Mouse (Mus musculus) thymus, postnatal 10 days (tissue): ENCODE data around the gene F2rl1.

Source experiments
- DNase-seq, 2 experiments: peaks; one replicate each; pipeline ENCODE4 v3.0.0; 2021; ENCODE audit warnings: low spot score in 2 of 2

Gene F2rl1

DNA sequence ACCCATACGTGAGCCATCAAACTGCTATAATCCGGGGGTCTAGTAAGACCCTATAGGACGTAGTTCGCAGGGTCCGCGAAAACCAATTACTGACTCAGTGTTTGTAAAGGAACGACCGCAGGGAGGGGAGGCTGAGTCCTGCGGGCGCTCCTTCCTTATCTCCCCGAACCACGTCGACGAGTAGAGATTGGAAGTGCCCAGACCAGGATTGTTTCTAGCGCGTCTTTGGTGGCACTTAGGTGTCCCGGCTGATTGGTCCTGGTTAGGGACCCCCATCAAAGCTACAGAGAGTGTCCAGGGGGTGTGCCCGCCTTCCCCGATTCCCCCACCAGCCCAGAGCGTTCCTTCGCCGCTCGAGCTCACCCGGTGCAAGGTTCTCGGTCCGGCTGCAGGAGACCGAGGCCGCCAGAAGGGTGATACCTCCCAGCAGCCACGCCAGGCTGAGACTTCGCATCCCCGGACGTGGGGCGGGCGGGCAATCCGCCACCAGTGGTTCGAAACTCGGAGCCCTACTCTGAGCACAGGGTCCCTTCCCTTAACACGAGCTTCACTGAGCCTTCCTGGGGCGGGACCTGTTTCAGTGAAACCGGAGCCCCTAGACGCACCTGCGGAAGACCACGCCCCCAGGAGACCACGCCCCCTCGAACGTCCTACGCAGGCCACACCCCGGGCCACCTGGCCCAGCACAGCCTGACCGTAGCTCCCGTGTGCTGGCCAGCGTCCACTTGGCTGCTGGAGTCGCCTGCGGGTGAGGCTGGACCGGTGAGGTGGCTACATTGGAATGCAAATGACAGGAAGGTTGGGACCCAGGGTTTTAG lies at the start of gene F2rl1:
Gene F2rl1 (minus strand): TSS at position 554 of the 818 bp plus-strand sequence.
- peak; percentile 21 to 39 for DNase-seq

DNA sequence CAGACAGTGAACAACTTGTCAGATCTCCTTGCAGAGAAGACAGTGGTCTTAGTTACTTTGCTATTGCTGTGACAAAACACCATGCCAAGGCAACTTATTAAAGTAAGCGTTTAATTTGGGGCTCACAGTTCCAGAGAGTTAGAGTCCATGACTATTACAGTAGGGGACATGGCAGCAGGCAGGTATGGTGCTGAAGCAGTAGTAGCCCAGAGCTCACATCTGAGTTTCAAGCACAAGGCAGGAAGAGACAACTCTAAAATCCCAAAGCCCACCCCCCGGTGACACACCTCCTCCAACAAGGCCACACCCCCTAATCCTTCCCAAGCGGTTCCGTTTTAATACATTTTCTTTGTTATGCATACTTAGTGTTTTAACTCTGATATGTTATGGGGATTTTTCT lies 45.9 kb upstream of the F2rl1 start:
- DNase-seq: no peak

DNA sequence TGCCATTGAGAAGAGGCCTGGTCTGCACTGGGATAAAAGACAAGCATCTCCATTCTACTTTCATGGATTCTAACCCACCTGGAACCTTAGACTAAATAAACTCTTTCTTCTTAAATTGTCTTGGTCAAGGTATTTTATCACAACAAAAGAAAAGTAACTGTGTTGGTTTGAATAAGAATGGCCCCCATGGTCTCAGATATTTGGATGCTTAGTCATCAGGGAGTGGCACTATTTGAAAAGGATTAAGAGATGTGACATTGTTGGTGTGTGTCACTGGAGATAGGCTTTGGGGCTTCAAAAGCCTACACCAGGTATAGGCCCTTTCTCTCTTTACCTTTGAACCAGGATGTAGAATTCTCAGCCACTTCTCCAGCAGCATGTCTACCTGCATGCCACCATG lies 44.3 kb upstream of the F2rl1 start:
- no peak for DNase-seq

DNA sequence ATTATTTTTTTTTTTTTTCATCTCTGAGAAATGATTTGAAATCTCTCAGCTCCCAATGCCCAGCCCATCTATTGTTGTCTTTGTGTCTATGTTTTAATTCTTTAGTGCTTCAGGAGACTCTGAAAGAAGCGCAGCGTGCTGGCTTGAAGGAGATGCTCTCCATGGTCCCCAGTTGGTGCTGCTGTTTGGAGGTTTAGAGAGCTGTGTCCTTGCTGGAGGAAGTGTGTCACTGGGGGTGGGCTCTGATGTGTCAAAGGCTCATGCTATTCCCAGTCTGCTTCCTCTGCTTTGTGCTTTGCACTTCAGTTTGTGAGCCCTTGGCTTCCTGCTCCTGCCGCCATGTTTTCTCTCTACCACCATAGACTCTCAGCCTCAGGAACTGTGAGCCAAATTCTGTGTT lies 43.3 kb upstream of the F2rl1 start:
- no peak for DNase-seq

DNA sequence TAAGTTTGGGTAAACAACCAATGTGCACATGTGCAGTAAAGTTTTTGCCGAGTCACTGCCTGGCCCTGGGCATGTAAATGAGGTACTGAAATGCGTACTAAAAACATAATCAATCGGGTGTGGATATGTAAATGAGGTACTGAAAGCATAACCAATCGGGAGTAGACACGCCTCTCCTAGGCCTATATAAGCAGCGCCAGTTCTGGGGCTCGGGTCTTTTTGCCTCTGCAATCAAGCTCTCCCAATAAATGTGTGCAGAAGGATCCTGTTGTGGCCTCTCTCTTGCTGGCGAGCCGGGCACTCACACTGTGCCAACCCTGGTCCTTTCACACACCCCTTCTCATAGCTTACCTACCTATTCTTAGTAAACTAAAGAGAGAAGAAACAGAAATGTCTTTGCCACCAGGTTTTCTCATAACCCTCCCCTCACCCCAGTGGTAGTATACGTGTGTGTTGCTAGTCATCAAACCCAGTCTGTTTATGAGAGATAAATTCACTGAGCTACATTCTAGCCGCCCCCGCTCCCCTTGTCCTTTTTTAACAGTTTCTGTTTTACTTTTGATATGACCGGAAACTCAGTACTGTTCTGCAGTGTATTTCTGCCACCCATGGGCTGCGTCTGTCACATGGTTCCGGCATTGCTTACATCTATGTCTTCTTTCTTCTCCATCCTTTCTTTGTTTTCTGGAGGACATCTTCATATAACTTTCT lies 42.0 kb upstream of the F2rl1 start:
- DNase-seq: no peak

DNA sequence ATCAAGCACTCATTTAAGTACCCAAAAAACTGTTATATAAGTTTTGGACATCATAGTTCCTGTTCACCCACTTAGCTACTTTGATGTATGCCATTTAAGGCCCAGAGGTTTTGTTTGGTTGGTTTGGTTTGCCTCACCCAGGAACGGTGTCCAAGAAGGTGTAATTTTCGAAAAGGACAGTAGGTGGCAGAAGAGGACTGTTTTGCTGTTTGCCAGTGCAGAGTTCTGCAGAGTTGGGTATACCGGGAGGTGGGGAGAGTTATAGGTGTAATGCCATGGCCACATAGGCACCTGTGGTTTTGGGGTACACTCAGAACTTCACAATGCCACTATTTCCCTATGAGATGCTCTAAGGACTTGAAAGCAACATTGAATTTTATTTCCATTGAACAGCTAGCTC lies 38.7 kb upstream of the F2rl1 start:
- DNase-seq: peak; percentile 64 to 88

DNA sequence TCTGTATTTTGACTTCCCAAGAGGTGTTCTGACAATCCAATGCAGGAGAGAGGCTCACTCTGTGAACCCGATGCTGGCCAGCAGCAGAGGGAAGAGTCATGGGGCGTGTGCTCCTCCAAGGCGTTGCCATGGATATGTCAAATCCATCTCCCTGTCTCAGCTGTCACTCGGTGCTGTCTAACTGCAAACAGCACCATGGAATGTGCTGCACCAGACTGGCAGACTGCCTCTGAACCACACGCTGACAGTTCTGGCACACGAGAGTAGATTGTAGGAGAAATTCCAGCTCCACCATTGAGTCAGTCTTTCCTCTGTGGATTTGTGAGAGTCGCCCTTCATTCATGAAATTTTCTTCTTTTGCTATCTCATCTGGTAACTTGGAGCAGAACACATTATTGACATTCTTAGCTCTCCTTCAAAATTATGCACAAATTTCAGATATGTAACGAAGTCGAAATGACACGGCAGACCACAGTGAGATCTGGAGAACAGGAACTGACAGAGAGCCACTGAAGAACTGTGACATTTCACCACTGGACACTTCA lies 38.1 kb upstream of the F2rl1 start:
- DNase-seq: no peak

DNA sequence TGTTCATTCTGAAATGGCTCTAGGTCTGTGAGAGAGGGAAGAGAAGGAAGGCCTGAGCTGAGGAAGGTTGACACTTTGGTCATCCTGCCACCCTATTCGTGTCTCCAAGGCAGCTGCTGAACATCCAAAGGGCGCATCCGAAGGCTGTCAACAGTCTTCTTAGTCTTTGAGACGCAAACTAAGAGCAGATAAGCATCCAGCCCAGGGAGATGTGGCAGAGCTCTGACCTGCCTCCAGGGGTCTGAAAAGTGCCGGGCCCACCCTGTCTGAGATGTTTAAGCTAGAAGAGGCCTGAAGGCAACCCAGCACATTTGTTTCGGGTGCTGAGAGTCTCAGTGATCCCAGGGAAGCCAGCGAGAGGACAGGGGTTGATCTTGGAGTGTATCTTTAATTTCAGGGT lies 32.3 kb upstream of the F2rl1 start:
- DNase-seq: no peak

DNA sequence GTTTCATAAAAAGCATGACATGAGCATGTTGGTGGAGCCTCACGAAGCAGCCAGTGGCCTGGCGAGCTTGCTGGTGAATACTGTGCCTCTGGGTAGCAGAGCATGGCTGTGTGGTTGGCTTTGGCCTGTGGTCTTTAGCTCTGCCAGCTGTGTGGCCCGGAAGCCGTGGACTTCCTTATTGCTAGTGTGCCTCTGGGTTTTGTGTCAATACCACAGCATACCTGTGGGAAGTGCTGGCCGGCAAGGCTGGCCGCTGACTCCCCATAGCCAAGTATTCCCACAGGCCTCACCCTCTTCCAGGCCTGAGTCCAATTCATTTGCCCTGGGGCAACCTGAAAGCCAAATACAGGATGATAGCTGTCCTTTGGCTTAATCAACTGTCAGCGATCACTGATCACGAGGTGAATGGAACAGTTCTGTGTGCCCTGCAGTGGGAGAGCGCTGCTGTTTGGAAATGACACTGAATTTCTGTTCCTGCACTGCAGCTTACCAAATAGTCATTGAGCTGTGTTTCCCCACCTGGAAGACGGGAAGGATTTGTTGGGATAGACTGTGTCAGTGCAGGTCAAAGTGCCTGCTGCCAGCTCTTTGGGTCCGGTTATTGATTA lies 29.0 kb upstream of the F2rl1 start:
- no peak for DNase-seq

DNA sequence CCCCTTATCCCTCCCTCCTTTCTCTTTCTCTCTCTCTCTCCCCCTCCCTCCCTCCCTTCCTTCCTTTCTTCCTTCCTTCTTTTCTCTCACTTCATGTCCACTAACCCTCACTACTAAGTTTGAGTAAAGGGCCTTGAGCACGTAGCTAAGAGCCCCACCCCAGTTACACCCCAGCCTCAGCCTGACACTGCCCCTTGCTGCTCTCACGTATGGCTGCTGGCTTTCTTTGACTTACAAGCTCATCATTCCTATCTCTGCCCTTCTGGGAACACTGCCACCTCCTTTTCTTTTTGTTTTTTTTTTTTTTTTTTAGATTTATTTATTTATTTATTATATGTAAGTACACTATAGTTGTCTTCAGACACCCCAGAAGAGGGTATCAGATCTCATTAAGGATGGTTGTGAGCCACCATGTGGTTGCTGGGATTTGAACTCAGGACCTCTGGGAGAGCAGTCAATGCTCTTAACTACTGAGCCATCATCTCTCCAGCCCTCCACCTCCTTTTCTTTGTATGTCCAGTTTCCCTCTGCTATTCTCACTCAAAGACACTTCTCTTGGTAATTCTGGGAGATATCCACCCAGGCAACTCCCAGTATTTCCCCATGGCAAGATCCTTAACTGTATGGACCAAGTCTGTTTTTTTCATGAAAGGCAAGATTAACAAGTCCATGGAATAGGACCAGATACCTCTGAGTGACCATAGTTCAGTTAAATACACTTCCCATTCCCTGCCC lies 25.8 kb upstream of the F2rl1 start:
- DNase-seq: no peak

DNA sequence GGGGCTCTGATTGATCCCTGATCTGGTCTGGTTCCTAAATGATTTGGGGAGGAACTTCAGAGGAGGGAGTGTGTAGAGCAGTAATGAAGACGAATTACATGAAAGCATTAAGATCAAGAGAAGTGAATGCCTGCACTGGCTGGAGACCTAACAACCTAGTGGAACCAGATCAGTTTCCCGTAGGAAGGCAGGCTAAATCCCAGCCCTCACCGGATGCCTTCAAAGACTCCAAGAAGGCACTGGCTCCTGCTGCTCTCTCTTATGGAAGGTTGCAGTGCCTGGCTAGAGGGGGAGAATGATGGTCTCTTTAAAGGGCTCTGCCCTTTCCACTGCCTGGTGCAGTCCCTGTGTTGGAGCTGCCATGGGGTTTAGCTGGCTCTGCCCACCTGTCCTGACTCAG lies 24.4 kb upstream of the F2rl1 start:
- no peak for DNase-seq

DNA sequence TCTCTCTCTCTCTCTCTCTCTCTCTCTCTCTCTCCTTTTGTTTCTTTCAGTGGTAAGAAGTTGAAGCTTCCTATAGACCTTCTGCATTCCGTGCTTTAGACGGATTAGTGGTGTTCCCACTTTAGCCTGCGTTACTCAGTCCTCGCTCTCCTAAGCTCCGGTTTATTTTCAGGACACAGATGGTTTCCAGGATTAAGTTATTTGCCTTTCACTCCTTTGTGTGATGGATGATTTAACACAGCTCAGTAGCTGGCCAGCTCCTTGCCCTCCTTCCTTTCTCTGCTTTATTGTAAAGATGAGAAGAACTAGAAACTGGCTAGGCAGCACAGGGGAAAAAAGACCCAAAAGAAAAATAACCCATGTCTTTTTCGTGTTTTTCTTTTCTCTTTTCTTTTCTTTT lies 23.8 kb upstream of the F2rl1 start:
- DNase-seq: no peak

DNA sequence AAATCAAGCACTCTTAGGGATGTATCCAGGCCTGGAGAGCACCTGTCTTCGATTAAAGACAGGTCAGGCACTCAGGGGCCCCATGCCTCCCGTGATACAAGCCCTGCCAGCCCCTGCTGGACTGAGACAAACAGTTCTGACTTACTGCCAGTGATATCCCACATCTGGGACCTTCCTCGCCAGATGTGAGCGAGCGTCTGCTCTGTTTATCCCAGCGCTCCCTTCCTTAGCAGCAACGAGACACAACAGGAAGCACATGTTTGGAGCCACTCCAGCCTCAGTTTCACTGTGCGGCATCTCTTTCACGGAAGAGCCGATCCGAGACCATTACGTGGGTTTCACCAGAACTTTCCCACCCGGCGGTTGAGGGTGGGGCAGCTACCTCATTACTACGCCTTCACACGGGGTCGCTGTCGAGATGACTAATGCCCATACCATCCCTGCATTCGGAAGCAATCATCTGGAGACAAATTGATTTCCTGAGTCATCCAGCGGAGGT lies 23.3 kb upstream of the F2rl1 start:
- no peak for DNase-seq

DNA sequence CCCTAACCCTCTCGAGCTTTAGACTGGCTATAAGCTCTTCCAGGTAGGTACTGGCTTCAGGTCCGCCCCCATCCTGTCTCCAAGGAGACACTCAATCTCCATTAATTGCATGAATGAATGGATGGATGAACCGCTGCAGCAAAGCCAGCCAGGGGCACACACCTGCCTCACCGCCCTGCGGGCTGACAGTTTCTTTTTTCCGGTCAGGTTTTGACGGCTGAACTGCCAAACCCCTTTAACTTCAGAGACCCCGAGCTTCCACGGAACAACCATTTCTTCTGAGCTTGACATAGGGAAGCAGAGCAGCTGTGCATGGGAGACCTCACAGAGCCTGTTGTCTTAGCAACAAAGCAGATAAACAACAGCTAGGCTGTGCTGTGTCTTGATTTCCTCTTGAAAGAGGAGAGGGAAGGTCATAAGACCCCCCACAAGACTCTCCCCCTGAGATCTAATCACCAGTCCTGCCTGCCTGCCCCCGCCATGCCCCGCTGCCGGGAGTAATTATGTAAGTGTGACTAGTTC lies 22.1 kb upstream of the F2rl1 start:
- no peak for DNase-seq

DNA sequence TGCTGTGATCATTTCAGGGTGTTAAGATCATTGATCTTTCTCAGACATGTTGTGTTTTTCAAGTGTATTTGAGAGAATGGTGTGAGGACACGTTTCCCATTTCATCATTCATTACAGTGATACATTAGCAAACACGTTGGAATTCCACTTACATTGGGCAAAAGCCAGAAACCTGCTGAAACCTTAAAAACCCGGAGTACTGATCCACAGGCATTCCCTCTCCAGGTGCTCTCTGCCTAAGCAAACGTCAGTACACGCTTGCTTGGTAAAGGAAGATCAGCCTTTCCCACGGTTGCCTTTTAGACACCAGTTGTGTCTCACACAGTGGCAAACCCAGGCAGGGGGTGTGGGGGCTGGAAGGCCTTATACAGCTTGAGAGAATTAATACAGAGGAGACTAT lies 21.2 kb upstream of the F2rl1 start:
- DNase-seq: no peak

DNA sequence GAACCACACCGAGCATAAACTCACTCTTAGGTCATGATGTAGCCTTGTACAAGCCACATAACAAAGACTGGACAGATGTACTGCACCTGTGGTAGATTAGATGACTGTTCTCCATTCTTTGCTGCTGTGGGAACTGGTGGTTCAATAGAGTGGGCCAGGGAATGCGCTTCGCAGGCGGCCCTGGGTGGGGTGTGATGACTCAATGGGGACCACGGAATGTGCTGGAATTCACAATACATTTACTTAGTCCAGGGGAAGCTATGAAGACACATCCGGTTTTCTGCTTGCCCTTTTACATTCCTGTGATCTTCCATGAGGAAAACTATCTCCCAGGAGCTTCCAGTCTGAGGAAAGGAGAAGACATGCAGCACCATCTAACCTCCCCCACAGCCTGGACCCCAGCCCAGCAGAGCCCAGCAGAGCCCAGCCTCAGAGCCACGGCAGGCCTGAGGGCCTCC lies 20.7 kb upstream of the F2rl1 start:
- no peak for DNase-seq

DNA sequence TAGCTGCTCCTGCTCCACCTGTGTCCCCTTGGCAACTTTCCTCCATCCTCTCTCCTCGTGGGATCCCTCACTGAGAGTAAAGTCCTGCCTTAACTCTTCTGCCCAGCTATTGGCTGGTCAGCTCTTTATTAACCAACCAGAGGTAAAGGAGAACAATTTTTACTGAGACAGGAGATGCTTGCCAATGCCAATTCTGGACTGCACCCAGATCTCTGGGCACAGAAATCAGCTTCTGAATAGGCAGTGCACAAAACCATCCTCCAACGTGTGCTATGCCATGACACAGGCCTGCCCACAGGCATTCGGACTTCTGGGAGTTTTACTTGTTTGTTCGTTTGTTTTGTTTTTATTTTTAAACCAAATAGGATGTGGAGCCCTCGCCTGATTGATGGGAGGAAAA lies 13.0 kb upstream of the F2rl1 start:
- DNase-seq: no peak

DNA sequence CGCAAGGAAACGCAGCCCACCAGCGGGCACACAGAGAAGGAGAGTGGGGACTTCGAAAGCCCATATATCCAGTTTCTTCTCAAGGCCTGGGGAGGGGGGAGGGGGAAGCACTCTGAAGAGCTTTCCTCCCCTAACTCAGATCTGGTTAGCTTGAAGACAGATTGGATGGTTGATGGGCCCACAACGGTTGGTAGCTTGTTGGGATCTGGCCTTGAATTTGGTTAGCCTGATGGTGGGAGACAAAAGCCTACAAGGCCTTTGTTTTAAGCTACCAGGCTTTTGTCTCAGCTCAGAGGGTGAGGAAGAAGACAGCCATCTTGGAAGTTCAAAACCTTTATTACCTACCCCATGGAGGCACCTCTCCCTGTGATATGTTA lies 11.1 kb upstream of the F2rl1 start:
- no peak for DNase-seq

DNA sequence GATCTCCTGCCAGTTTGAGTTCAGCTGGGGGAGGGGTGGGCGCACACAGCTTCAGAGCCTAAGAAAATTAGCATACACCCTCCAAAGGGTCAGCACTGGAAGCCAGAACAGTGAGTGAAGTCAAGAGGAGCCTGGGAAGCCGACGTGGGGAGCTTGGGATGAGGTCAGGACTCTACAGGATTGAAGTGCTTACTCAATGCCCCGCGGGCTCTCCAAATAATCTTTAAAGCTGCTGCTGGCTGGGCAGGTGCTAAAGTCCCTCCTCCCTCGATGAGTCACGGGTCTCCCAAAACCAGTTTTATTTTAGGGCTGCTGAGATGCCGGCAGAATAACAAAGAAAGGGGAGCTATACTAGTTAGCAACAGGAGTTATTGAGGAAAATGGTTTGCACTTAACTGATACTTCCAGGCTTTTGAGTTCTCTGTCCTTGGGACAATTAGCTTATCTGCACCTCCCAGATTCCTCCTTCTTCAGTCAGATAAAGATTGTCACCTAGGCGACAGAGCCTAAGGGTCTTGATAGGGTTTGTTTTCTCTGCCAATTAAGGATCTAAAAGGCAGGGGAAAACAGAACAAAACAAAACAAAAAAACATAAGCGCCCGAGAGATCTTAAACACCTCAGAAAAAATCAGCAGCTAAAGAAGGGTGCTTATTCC lies 10.6 kb upstream of the F2rl1 start:
- no peak for DNase-seq

DNA sequence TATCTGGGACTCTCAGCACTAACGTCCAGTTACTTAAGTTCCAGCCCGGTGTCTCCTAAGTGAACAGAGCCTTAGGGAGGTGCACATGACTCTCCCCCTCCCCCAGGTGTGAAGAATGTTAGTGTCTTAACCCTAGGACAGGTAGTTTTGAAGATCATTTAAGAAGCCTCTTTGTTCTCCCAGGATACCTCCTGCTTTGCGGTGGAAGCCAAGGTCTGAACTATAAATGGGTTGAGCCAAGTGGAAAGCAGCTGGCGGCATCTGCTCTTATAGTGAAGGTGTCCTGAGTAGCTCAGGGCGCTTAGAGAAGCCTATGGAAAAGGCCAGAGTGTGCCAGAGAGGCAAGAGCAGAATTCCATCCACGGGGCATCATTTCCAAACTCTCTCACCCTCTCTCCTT lies 10.0 kb upstream of the F2rl1 start:
- no peak for DNase-seq

DNA sequence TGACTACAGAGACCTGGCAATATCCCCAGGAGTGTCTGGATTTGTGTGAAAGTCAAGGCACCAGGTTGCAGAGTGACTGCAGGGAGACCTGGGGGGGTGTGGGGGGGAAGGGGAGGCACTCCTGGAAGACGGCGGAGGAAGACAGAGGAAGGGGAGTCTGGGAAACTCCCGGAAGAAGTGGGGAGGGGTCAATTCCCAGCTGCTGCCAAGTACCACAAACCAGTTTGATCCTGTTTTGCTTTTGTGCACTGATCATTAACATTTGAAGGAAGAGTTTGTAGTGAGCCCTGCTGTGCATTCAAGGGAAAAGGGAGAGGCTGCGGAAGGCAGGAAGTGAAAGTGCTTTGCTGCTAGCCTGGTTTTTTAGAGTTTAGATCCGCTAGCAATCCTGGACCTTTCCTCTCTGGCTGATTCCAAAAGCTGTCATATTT lies 9.1 kb upstream of the F2rl1 start:
- DNase-seq: no peak
